Mouse (Mus musculus): ENCODE measurements around the gene Sept7.

- TF ChIP-seq CTCF (IDR thresholded peaks at IDR 0.05; ENCODE audit: borderline replicate concordance, insufficient read depth, low read depth, low read length) = no peak
- TF ChIP-seq POLR2A (IDR thresholded peaks at IDR 0.05; ENCODE audit: borderline replicate concordance, insufficient read depth, low read length) = no peak
These were observed 105.8 kb downstream of the Sept7 start for GRCm38 (mm10) chr9:25358018-25358417.

Measured in cerebellum, adult 2 months (tissue).